Mouse (Mus musculus) kidney, postnatal 25 days (tissue): ENCODE results near the gene Gm28635.

Source experiments
- DNase-seq, 2 experiments: peaks; one replicate each; pipeline ENCODE4 v3.0.0; 2021; ENCODE audit warnings: mixed read lengths in 2 of 2

Gm28635 gene

DNA sequence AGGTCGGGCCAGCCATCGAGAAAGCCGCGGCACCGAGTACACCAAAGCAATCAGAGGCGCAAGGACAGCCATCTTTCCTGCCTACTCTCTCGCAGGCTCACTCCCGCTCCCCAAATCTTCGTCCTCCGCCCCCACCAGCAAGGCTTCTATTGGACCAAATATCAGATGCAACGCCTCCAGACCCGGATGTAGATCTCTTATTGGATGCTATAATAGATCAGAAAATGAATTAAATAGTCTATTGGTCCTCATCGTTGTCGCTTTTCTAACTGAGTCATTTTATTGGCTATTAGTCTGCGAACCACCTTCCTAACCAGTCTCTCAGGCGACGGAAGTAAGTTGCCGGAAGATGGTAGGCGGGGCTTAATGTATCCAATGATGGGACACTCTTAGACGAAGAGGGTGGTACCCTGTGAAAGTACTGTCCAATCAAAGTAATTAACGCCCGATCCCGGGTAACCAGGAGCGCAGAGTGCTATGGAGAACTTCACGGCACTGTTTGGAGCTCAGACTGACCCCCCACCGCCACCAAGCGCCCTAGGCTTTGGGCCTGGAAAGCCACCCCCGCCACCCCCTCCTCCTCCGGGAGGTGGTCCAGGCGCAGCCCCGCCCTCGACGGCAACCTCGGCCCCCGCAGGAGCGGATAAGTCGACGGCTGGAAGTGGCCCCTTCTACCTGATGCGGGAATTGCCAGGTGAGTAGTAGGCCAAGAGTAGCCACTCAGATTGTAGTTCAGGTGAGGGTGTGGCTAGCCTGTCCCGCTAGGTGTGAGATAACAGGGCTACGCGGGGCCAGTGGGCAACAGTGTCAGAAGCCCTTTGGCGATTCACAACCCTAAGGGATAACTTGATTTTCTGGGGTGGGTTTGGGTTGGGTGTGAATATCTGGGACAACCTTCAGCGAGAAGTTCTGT lies at the start of gene Gm28635, which contains the start of gene Med19:
TSS of gene Gm28635 (minus strand) at position 74 of the 913 bp plus-strand sequence.
TSS of gene Med19 (plus strand) at position 435 of the 913 bp plus-strand sequence.
- DNase-seq: peak; percentile 97 to 98

DNA sequence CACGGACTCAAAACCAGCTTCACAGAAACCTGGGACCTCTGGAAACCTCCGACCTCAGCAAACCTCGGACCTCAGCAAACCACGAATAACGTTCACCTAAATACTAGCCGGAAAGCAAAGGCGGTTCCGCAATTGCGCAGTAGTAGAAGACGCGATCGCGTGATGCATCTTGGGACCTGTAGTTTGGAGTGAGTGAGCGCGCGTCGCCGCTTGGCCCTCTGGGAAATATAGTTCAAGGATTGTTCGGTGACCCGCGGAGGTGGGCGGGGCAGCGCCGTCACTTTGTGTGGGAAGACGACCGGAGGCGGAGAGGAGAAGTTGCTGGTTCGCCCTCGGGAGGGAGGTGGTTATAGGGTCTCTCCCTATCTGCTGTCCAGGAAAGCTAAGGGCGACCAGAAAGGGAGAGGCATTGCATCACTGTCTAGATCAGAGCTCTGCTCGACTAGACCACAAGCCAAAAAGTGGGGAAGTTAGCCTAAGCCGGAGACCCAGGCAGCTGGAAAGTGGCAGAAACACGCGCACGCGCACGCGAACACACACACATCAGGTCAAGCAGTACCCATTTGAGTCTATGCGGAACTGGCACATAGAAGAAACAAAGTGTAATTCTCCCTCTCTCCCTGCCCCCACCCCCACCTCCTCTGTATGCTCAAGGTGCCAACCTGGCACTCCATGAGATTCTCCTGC lies 49.5 kb upstream of the Gm28635 start, which contains the start of gene Clp1:
TSS of gene Clp1 (minus strand) at position 179 of the 687 bp plus-strand sequence.
- peak; percentile 98 for DNase-seq

DNA sequence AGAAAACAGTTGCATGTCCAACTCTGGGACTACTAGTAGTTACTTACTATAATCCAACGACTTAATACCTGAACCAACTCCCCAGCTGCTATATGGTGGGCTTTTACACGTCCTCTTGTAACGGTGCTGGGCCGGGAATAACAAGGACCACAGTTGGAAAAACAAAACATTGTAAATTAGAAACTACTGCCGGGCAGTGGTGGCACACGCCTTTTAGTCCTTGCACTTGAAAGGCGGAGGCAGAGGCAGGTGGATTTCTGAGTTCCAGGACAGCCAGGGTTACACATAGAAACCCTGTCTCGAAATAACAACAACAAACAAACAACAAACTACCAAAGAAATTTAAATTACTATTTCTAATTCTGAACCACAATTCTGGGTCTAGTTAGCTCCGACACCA lies 48.9 kb upstream of the Gm28635 start:
- no peak for DNase-seq

DNA sequence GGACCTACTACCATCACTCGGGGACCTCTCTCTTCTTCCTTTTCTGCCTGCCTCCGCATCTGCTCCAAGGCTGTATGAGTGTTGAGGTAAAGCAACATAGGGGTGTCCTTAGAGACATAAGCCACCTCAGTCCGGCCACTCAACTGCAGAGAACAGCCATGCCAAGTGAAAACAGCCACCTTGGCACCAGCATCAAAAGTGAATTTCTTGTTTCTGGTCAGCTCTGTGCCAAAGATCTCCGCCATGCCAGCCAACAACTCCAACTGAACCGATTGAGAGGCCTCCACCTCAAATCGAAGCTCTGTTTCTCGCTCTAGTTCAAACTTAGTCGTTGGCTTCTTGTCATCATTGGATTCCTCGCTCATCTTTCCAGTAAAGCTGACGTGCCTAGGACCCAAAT lies 47.9 kb upstream of the Gm28635 start:
- DNase-seq: no peak

DNA sequence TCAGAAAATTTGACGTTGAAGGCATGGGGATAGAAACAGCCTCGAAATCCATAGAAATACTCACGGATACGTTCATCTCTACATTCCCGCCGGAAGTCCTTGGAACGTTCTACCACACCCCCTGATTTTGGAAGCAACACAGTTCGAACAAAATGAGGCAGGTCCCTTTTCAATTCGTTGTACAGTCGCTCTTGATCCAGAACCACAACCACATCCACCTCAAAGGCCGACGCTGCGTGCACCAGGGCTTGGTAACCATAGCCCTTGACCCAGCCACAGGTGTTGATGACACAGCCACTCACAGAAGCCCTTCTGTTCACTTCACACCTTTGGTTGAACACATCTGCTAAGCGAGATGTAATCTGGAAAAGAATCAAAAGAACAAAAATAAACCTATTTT lies 46.0 kb upstream of the Gm28635 start:
- no peak for DNase-seq

DNA sequence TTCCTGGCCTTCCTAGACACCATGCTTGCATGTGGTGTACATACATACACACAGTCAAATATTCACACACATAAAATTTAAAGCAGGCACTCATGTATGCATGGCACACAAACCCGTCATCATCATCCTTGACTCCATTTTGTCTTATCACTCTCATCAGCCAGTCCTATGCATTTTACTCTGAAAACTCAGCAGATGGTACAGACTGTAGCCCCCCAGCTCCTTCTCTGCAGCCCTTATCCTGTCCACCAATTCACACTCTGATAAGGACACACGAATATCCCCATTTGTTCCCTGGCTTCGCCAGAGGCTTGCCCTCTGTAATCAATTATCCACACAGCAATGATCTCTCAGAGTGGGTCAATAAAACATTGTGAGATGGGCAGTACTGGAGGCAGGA lies 43.3 kb upstream of the Gm28635 start:
- no peak for DNase-seq

DNA sequence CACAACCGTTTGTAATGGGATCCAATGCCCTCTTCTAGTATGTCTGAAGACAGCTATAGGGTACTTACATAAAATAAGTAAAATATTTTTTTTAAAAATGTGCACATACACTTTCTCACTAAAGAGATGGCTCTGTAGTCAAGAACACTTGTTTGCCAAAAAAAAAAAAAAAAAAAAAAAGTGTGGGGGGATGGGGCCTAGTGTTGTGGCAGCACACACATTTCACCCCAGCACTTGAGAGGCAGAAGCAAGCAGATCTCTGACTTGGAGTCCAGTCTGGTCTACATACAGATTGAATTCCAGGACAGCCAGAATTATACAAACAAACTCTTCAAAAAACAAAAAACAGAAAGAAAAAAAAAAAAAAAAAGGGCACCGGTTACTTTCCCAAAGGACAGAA lies 42.9 kb upstream of the Gm28635 start:
- no peak for DNase-seq

DNA sequence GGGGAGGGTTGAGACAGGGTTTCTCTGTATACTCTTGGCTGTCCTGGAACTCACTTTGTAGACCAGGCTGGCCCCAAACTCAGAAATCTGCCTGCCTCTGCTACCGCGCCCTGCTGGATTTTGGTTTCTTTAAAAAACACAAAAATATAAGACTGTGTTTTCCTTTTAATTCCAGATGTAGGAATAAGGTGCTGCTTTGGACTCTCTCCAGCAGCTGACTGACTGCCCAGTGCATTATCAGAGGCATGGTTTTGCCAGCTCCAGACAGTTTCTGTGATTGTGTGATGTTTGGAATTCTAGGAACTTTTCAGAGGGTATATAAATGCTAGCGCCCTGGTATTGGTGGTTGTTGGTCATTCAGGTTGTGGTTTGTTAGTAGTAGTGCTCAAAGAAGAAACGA lies 39.5 kb upstream of the Gm28635 start:
- DNase-seq: no peak

DNA sequence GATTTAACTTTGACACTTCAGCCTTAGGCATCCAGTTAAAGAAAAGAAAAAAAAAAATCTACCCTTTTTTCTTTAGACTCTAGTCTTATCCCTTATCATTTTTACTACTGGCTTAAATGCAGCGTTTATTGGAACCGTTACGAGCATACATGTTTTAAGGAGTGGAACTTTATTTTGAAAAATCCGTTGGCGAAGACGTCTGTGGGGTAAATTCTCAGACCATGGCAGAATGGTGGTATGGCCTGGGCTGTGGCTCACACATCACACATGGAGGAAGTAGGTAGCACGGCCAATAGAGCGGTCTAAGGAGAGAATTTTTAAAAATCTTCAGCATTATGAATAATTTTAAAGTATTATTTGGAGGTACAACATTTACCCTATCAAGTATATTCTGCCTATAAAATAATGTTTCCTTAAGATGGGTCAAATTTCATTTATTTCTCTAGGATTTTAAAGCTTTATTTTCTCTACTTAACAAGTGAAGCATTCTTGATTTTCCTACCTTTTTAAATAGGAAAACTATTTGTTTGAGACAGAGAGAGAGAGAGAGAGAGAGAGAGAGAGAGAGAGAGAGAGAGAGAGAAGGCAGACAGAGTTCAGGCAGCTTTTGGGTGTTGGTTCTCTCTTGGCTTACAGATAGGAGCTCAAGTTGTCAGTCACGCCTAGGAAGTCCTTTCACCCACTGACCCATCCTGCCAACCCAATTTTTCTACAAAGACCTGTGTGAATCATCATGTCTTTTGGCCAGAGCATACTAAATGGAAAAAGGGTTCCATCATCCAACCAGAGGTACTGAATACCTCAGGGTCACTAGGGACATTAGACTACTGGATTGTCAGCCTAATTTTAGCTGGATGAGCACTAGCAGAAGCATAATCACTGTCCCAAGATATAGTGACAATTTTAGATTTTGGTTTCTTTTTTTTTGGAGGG lies 38.8 kb upstream of the Gm28635 start:
- DNase-seq: no peak

DNA sequence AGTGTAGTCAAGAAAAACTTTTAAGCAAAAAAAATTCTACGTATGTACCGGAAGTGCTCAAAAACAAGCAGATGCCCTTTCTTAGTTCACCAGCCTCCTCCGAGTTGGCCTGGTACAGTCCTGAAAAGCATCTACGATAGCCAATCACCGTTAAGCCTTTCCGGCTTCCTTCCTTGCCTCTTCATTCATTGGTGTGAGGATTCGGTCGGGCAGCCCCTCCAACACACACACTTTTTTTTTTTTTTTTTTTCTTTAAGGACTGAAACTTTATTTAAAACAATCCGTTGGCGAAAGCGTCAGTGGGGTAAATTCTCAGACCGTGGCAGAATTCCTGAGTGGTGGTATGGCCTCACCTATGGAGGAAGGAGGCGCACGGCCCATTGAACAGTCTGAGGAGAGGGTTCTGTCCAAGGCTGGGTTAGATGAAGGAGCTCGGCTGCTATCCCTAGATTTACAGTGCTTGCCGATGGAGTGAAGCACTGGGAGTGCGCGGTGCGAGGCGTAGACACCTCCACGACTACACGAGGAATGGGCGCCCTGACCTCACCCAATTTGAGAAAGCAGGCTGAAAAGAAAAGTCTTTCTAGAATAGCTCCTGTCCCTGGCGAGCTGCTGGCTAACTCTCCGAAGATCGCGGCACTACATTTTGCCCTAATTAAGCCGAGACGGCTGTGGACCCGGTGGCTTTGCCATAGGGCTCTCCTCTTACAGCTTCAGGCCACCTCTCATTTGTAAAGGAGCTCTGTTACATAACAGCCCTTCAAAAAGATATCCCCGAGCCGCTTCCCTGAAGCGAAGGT lies 37.9 kb upstream of the Gm28635 start:
- DNase-seq: peak; percentile 85 to 95

DNA sequence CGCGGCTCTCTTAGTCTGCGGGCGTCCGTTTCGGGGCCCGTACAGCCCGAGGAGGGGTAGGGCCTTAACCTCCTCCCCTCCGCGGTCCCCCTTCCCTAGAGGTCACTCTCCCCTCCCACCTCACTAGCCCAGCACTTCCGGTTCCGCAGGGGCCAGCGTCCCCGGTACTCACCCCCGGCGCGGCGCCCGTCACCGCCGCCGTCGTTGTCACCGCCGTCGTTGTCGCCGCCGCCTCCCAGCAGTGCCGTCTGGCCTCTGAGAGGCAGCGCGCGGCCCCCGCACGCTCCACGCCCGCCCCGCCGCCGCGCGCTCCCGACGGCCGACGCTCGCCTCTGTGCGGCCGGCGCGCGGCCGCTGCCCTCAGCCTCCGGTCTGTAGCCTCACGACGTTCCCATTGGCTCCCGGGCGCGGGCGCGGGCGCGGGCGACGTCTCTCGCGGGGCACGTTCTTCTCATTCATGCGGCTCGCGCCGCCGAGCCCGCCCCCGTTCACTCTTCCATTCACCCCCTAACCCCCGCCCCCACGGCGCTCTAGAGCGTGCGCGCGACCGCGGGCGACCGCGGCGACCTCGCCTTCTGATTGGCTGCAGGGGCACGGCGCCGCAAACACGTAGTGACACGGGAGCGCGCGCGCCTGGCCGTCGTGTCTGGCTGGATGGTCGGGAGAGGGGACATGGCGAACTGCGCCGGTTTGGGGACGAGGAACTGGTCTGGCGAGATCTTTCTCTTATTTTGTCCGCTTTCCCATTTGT lies 37.1 kb upstream of the Gm28635 start, which contains the start of gene Zdhhc5:
TSS of gene Zdhhc5 (minus strand) at position 370 of the 751 bp plus-strand sequence.
- DNase-seq: peak; percentile 98 to 100

DNA sequence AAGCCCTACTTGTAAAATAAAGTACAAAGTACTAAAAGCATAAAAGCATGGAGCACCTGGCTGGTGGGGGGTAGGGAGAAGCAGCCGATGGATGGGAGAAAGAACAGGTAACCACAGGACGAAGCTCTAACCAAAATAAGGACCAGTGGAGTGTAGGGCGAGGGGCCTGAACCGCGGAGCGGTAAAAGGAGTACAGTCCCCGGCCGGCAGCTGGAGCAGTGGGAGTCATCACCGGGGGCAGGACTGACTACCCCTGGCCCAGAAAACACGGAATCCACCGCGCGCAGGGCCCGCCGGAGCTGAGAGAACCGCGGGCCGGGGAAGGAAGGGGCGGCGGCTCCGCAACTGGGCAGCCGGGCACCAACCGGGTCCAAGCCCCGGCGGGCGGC lies 36.6 kb upstream of the Gm28635 start:
- no peak for DNase-seq

DNA sequence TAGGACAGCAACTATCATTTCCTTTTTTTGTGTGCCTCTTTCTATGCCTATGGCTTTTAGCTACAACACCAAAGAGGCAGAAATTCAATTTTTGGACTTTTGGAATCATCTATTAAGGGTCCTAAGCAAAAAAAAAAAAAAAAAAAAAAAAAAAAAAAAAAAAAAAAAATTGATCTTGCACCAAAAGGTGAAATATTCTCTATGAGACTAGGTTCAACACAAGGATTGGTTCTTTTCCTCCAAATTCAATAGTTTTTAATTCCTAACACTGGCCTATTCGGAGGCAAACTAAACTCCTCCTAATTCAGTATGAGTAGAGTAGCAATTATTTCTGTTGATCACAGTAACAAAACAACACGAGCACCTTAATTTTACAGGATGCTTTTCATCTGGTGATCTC lies 34.1 kb upstream of the Gm28635 start:
- DNase-seq: no peak

DNA sequence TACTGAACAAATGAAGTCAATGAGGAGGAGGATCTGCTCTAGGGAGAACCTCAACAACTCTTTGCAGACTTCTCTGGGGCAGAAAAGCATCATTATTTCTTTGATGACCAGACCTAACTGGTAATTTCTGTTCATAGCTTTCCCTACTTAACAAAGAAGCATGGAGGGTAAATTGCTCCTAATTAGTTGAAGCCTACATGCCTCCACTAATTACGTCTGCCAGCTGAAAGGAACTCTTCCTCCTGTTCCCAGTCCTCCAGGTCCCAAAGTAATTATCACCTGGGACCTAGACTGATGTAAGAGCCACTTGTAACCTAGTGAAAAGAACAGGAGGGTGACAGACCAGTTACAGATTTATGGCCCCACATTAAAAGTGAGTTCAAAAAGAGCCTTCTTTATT lies 29.7 kb upstream of the Gm28635 start:
- no peak for DNase-seq

DNA sequence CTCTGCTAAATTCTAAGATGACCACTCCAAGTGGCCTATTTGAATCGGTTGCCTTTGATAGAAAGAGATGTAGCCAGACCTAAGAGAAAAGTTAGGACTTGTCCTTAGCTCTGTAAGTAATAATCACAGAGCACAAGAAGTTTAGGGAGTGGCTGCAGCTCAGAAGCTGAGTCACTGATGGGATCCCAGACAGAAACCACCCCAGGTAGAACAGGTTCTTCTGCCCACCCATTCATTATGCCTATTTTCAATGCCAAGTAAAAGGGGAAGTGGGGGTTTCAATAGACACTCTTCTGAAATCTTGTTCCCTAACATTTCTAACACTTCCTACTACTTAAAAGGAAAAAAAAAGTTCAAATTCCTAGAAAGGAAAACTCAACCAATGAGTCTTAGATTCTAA lies 27.5 kb upstream of the Gm28635 start:
- no peak for DNase-seq

DNA sequence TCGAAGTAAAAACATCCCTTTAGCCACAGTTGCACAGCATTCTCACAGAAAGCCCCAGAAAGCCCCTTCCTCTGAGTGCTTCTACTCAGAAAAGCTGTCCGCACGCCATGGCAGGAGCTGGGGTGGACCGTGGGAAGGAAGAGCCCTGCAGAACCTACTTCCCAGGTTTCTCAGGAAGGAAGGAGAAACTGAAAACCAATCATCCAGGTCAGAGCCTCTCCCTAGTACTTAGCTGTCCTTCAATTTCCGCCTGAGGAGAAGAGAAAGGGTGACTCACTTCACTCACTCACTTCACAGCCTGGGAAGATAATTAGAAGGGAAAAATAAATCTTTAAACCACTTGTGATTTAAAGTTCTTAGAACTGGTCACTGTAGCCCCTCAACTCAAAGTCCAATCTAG lies 26.5 kb upstream of the Gm28635 start:
- no peak for DNase-seq

DNA sequence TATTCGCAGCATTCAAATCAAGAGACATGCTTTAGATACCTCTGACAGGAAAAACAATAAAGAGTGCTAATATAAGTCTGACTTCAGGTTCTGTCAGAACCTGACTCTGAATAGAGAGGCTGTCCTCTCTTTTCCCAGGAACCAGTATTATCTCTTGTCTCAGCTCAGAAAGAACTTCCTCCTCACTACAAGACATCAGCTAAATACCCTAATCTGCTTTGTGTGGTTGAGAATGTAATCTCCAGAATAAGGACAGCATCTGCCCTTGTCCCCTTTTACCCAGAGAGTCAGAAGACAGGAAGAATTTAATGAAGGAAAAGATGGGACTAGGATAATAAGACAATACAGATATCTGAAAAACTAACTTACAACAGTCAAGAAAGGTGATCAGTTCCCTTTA lies 25.7 kb upstream of the Gm28635 start:
- no peak for DNase-seq

DNA sequence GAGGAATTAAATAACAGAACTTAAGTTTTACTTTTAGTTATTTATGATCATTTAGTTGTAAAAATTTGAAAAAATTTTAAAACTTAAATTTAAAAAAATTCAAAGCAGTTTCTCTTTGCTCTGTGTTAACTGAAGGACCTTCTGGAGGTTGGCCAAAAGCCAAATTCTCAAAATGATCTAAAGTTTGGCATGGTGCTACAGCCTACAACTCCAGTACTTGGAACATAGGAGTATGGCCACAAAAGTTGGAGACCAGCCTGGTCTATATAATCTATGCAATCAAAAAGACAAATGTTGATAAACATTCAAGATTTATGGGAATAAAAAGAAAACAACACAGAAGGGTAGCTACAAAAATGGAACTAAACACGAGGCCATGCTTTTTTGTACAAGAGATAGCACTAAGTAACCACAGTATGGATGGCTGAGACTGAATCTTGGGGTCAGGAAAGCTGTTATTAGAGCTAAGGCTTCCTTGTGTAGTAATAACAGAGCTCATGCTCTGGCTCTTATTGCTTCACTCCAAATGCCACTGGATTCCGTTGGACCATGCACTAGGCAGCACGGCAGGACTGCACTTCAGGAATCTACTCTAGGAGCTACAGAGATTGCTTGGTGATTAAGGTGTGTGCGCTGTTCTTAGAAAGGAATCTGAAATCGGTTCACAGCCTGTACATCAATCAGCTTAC lies 17.3 kb upstream of the Gm28635 start:
- no peak for DNase-seq

DNA sequence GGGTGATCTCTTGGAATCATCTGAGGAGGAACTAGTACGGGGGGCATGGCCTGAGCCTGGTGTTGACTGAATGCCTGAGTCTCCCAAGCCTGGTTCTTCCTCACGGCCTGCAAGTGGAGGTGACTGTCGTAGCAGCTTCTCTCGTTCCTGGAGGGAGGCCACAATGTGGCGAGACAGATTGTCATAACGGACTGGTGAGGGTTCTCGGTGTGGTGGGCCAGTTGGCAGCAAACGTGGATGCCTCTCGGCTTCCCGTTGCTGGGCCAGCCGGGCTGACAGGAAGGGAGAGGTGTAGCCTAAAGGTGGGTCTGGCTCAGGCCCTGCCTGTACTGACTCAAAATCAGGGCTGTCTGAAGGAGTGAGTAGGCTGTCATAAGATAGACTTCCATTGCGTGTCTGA lies 12.2 kb upstream of the Gm28635 start:
- no peak for DNase-seq

DNA sequence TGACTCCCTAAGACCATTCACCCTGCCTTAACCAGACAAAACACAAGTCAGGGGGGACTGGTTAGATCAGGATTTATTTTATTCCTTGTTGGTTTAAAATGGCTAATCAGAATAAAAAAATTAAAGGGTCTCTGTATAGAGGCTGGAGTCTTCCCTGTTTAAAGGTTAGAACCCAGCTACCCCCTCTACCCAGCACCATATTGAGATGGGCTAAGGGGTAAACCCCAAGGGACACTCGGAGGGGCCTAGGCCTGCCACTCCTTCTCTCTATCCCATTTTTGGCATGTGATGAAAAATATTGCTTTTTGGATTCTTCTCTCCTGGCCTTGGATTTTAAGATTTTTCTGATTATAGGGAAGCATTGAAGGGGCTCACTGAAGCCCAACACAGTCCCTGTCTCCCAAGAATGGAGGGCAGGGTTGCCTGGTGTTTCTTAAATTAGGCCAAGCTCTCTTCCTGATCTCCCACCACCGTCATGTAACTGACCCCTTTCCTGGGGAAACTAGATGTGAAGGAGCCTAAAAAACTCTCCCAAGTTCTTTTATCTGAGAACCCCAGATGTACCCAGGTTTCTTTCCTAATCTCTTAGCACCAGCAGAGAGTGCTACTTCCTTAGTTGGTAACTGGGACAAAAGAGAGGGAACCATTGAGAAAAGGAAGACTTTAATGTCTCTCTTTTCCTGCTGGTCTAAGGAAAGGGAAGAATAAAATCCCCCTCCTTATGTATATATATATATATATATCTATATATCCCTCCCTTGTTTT lies 10.4 kb upstream of the Gm28635 start:
- DNase-seq: no peak
